Mouse (Mus musculus) thymus, postnatal 0 days (tissue): ENCODE data around the gene Gm10130. TPM values are rescaled to one million over a fixed set of nuclear protein-coding genes. Genes with fewer than 3 reads are reported as not detected.
"Not testable (repeated sequence)": the region's sequence is repeated elsewhere in the genome, so short reads cannot be mapped to it uniquely, and the experiment has no call there.

Experiments
- DNase-seq: peaks from one replicate; pipeline ENCODE4 v3.0.0-alpha.2; 2015; ENCODE audit warnings: low spot score
- polyA plus RNA-seq: library from polyadenylated mRNA; unstranded; fragments of >200 nt; fragmentation: Nextera tagmentation; extraction: Ambion mirVana; gene quantifications from 2 replicates; pipeline ENCODE4 v1.2.1, GENCODE M21; 2015

The Gm10130 gene
- 2.6 and 3.2 TPM in 2 replicates for polyA plus RNA-seq

DNA sequence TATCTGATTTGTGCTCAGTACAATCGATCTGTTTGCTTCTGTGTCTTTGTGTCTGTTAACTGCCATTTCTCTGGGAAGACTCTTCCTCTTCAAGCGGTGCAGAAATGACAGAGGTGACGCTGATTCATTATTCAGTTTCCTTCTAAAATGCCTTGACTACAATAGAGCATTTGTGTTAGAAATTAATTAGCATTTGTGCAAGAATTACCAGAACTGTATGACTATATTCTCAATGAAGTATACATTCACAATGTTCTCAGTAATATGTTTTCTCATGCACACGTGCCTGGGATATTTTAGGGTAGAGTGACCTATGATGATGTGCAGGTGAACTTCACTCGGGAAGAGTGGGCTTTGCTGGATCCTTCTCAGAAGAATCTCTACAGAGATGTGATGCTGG lies at the start of gene Gm10130:
Gene Gm10130 (plus strand): TSS at position 301 of the 400 bp plus-strand sequence.
- no peak for DNase-seq

DNA sequence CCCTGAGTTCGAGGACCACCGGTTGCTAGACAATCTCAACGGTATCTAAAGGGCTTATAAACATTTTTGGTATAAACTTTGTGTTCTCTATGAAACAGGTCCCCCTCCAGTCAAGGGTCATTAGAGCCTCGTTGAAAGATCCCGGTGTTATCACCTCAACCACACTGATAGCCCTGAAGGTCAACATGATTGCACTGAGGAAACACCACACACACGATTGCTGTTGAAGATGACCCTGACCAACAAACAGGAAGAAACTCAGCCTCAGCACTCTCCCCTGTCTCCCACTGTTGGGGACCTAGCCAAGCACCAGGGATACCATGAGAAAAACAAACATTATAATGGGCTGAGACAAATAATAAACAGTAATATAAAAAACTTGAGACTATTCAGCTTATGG lies 29.8 kb upstream of the Gm10130 start:
- DNase-seq = no peak

DNA sequence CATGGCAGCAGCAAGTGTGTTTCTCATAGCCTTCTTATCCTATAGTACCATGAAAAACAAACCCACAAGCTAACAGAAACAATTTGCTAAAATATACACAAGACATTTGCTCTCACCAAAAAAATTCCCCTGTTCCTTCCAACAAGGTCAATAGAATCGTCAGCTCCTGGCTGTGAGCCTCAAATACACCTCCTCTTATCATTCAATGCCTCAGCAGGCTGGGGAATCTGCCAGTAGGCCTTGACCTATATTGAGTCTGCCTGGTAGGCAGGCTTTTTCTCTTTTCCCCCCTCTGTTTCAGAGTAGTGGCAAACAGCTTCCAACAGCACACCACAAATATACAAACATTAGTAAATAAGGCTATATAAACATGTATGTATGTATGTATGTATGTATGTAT lies 24.4 kb upstream of the Gm10130 start:
- DNase-seq = no peak

DNA sequence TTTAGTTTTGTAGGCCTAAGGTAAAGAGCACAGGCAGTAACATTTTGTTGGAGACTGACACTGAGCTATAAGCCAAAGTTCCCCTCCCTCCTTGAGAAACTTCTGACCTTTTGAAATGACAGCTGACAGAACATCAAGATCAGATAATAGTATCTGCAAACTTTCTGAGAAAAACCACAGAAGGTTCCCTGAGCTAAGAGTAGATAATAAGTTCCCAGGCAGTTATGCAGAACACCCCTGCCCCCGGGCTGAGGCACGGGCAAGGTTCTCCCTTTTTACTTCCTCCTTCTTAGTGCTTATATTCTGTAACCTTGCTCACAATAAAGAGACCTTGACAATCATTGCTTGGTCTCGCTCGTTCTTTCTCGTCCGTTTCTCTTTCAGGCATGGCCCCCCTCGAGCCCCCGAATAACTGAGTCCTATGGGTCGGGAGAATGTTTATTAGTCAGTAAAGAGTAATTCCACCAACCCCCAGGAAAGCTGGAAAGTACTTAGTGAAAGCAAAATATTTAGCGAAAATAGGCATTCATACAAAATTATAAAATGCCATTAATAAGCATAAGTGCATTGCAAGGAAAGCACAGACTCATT lies 16.2 kb upstream of the Gm10130 start:
- peak; percentile 11 for DNase-seq

- DNase-seq = peak; percentile 82
Observed at GRCm38 (mm10) chr2:150310952-150311884, 12.3 kb upstream of the Gm10130 start.

DNA sequence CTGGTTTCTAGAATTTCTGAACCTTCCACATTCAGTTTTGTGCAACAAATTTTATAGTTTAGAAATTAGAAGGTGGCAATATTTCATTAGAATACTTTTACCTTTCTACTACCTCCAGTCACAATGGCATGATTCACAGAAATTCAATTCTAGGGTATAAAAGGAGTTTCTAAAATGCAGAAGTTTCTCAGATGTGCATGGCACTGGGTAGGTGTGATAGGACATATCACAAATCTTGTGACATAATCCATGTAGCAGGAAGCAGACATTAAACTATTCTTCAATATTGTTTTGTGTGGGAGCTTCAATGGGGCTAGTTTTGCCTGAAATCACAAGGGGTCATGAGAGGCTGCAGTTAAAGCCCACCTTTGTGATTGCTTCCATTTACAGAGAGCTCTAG lies 7.4 kb upstream of the Gm10130 start:
- DNase-seq = no peak

- DNase-seq = no peak
Observed at GRCm38 (mm10) chr2:150318973-150319372, 4.5 kb upstream of the Gm10130 start.

- not testable (repeated sequence) for DNase-seq
Observed at GRCm38 (mm10) chr2:150357136-150357535, 33.6 kb downstream of the Gm10130 start.

DNA sequence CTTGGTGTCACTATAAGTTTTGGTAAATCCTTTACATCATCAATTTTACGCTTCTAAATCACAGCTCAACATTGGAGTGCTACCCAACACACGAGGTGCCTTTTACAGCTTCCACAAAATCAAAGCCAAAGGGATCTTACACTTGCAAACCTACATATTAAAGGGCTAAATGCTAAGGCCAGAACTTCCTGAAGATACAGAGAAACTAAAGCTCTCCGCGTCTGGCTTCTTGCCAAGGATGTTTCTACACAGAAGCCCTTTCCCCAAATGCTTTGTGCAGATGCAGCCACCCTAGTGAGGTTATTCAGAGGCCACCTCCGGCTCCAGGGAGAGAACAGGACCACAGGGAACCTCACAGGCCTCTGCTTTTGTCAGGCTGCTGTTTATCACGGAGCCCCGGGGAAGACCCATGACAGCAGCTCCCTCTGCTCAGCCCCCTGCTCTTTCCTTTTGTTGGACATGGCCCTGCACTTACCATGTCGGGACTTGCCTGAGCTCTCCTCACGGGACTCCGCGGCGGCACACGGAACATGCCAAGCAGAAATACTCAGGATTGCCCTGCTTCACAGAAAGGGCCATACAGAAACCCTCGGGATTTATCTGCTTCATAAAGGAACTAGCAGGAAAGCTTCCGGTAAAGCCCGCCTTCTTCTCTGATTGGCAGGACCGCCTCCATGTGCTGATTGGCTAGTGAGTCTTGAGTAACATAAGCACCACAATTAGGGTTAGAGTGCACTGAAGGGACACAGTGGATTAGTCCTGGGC lies 38.8 kb downstream of the Gm10130 start, which contains the start of gene 3300002I08Rik:
Gene 3300002I08Rik (minus strand): TSS at position 653 of the 765 bp plus-strand sequence.
- peak; percentile 82 for DNase-seq

GRCm38 (mm10) chr2:150362878-150363229 lies 39.4 kb downstream of the Gm10130 start:
- no peak for DNase-seq

GRCm38 (mm10) chr2:150385553-150386106 lies 62.1 kb downstream of the Gm10130 start:
- DNase-seq = not testable (repeated sequence)

- no peak for DNase-seq
Observed at GRCm38 (mm10) chr2:150390198-150390597, 66.7 kb downstream of the Gm10130 start.

DNA sequence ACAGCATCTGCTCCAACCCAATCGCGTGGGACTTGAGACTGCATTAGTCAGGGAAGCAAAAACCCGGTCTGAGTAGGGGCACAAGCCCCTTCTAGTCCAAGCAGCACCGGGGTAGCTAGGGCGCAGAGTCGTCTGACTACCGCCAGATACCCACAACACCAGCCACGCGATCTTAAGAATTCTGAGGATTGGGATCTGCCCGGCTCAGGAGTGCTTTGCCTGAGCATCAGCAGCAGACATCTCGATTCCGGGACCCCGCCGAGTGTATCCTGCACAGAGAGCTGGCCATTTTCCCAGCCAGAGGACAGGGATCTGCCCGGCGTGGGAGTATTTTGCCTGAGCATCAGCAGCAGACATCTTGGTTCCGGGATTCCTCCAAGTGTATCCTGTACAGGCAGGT lies 88.6 kb downstream of the Gm10130 start:
- DNase-seq = not testable (repeated sequence)

Other genes with a start within 250 kb of the Gm10130 start
- 8.5 and 9.1 TPM in 2 replicates for gene Zfp120, start 187.0 kb upstream of the Gm10130 start, polyA plus RNA-seq
- not detected in 2 replicates for gene Gm10770, start 144.0 kb upstream of the Gm10130 start, polyA plus RNA-seq
- 0.18 and 0.51 TPM in 2 replicates for gene Gm14139, start 141.9 kb upstream of the Gm10130 start, polyA plus RNA-seq
- 2.7 and 2.9 TPM in 2 replicates for gene Zfp937, start 105.6 kb upstream of the Gm10130 start, polyA plus RNA-seq
- 3.4 TPM in 2 replicates for gene Gm21994, start 68.1 kb upstream of the Gm10130 start, polyA plus RNA-seq
- 0.04 TPM in 1 of 2 replicates, not detected in the other for gene Gm14124, start 66.2 kb upstream of the Gm10130 start, polyA plus RNA-seq
- 4.6 TPM in 2 replicates for gene 3300002I08Rik, start 39.1 kb downstream of the Gm10130 start, polyA plus RNA-seq
- gene Zfp442, start 127.8 kb downstream of the Gm10130 start, polyA plus RNA-seq = 1.6 and 2.2 TPM in 2 replicates
- gene Zfp345, start 161.4 kb downstream of the Gm10130 start, polyA plus RNA-seq = 0.28 and 0.30 TPM in 2 replicates
- 11.2 and 12.5 TPM in 2 replicates for gene Cst7, start 246.7 kb downstream of the Gm10130 start, polyA plus RNA-seq